Mouse (Mus musculus) hindbrain, postnatal 0 days (tissue): ENCODE results near the gene Nek1. TPM values are rescaled to one million over a fixed set of nuclear protein-coding genes. Genes with fewer than 3 reads are reported as not detected.

Experiments used
- ATAC-seq: fragments of 200-750 bp; cut with Nextera tagmentation; 2 replicates; pipeline ENCODE4 v1.8.0; 2017; ENCODE audit warnings: mild to moderate bottlenecking, moderate TSS enrichment, moderate library complexity
- DNase-seq: peaks from one replicate; pipeline ENCODE4 v3.0.0-alpha.2; 2015; ENCODE audit warnings: low spot score
- H3K27ac ChIP-seq: fragments of 300-500 bp; sonication (generic); 2 replicates; pipeline ENCODE4 v1.5.1; 2014; ENCODE audit warnings: mild to moderate bottlenecking
- H3K27me3 ChIP-seq: fragments of 300-500 bp; sonication (generic); 2 replicates; pipeline ENCODE4 v1.6.1; 2014; ENCODE audit warnings: low read length, mixed read lengths; ENCODE audit not compliant: insufficient read depth
- H3K36me3 ChIP-seq: fragments of 300-500 bp; sonication (generic); 2 replicates; pipeline ENCODE4 v1.6.1; 2014; ENCODE audit warnings: low read length, mixed read lengths; ENCODE audit not compliant: insufficient read depth
- H3K4me1 ChIP-seq: fragments of 300-500 bp; sonication (generic); 2 replicates; pipeline ENCODE4 v1.6.1; 2014; ENCODE audit warnings: antibody characterized with exemption, low read length, mixed read lengths; ENCODE audit not compliant: insufficient read depth
- H3K4me2 ChIP-seq: fragments of 300-500 bp; sonication (generic); 2 replicates; pipeline ENCODE4 v1.6.1; 2014; ENCODE audit warnings: low read depth, mild to moderate bottlenecking, low read length, moderate library complexity, mixed read lengths
- H3K4me3 ChIP-seq: fragments of 300-500 bp; sonication (generic); 2 replicates; pipeline ENCODE4 v1.5.1; 2014; ENCODE audit warnings: low read length
- H3K9ac ChIP-seq: fragments of 300-500 bp; sonication (generic); replicated peaks from 2 replicates; pipeline ENCODE4 v1.6.1; 2014; ENCODE audit warnings: mild to moderate bottlenecking, low read length, moderate library complexity, mixed read lengths
- H3K9me3 ChIP-seq: fragments of 300-500 bp; sonication (generic); 2 replicates; pipeline ENCODE4 v1.6.1; 2016; ENCODE audit warnings: low read length, mixed read lengths
- CTCF ChIP-seq: IDR thresholded peaks from 2 replicates; pipeline ENCODE4 v1.5.1; 2016; ENCODE audit warnings: antibody characterized with exemption, control low read depth, low read depth
- WGBS: fragments of 180-500 bp; shearing (Covaris S2); extraction: QIAGEN DNeasy Blood & Tissue Kit; methylation state at CpG from one replicate; pipeline ENCODE4 v1.1.7; 2014; 5-methylcytosine and 5-hydroxymethylcytosine counted together
- polyA plus RNA-seq: library from polyadenylated mRNA; unstranded; fragments of >200 nt; fragmentation: Nextera tagmentation; extraction: Ambion mirVana; gene quantifications from 2 replicates; pipeline ENCODE4 v1.2.1, GENCODE M21; 2015
- total RNA-seq: library from RNA; depleted of rRNA; stranded (reverse); fragments of >200 nt; gene quantifications from 2 replicates; pipeline ENCODE4 v1.2.3, GENCODE M21; 2014

Nek1 gene
- total and polyA plus RNA-seq, 2 experiments from 2014 or later = 19.0 to 21.9 TPM

- DNase-seq (no peak), ATAC-seq (no peak)
- no peak overlapping the region for H3K4me2 ChIP-seq
- TF ChIP-seq CTCF = no peak
- no peak overlapping the region for H3K27ac ChIP-seq
- H3K9me3 ChIP-seq = no peaks in the 10 kb centered on the region
- no peaks in the 10 kb centered on the region for H3K36me3 ChIP-seq
- no peaks in the 10 kb centered on the region for H3K4me1 ChIP-seq
- H3K4me3 ChIP-seq = no peak overlapping the region
- 62% methylated on average over 6 of the region's 6 CpGs for WGBS
- H3K9ac ChIP-seq = no peak overlapping the region
- no peaks in the 10 kb centered on the region for H3K27me3 ChIP-seq
Measured at GRCm38 (mm10) chr8:61141869-61142268, 148.9 kb downstream of the Nek1 start.

GRCm38 (mm10) chr8:61142302-61142701 lies 149.3 kb downstream of the Nek1 start:
- DNase-seq = no peak
- Histone ChIP-seq H3K9ac (no peak overlapping the region), H3K36me3 (no peaks in the 10 kb centered on the region), H3K4me3 (no peak overlapping the region), H3K9me3 (no peaks in the 10 kb centered on the region), H3K4me2 (no peak overlapping the region), H3K27me3 (no peaks in the 10 kb centered on the region), H3K27ac (no peak overlapping the region), H3K4me1 (no peaks in the 10 kb centered on the region)
- TF ChIP-seq CTCF = no peak
- 34% methylated on average over 3 of the region's 3 CpGs for WGBS
- no peak for ATAC-seq

- no peaks in the 10 kb centered on the region for H3K9me3 ChIP-seq
- no peak for DNase-seq
Measured at GRCm38 (mm10) chr8:61142845-61143244, 149.8 kb downstream of the Nek1 start.

GRCm38 (mm10) chr8:61148728-61149127 lies 155.7 kb downstream of the Nek1 start:
- no peak overlapping the region for H3K9ac ChIP-seq
- H3K4me3 ChIP-seq = no peak overlapping the region
- no peak for TF ChIP-seq CTCF
- H3K27me3 ChIP-seq = no peaks in the 10 kb centered on the region
- H3K4me1 ChIP-seq = no peaks in the 10 kb centered on the region
- DNase-seq (peak; percentile 68), ATAC-seq (peak; percentile 63; the same call in 1 of the 2 replicates)
- 40% methylated on average over 5 of the region's 5 CpGs for WGBS
- H3K9me3 ChIP-seq = no peaks in the 10 kb centered on the region
- no peak overlapping the region for H3K27ac ChIP-seq
- no peak overlapping the region for H3K4me2 ChIP-seq
- no peaks in the 10 kb centered on the region for H3K36me3 ChIP-seq

More at GRCm38 (mm10) chr8:61142845-61143244, 149.8 kb downstream of the Nek1 start:
- no peak for ATAC-seq
- Histone ChIP-seq H3K9ac (no peak overlapping the region), H3K4me1 (no peaks in the 10 kb centered on the region), H3K4me3 (no peak overlapping the region), H3K27me3 (no peaks in the 10 kb centered on the region), H3K36me3 (no peaks in the 10 kb centered on the region), H3K4me2 (no peak overlapping the region), H3K27ac (no peak overlapping the region)
- TF ChIP-seq CTCF = no peak

GRCm38 (mm10) chr8:61150596-61150995 lies 157.6 kb downstream of the Nek1 start:
- no peaks in the 10 kb centered on the region for H3K36me3 ChIP-seq
- no peak overlapping the region for H3K27ac ChIP-seq
- H3K9ac ChIP-seq = no peak overlapping the region
- H3K4me3 ChIP-seq = no peak overlapping the region
- ATAC-seq (no peak), DNase-seq (peak; percentile 13)
- H3K4me1 ChIP-seq = no peaks in the 10 kb centered on the region
- TF ChIP-seq CTCF = no peak
- no peak overlapping the region for H3K4me2 ChIP-seq
- 59% methylated on average over 4 of the region's 4 CpGs for WGBS
- no peaks in the 10 kb centered on the region for H3K27me3 ChIP-seq
- H3K9me3 ChIP-seq = no peaks in the 10 kb centered on the region

GRCm38 (mm10) chr8:61156406-61156805 lies 163.4 kb downstream of the Nek1 start:
- Histone ChIP-seq H3K4me2 (no peak overlapping the region), H3K36me3 (no peaks in the 10 kb centered on the region), H3K27ac (no peak overlapping the region), H3K9me3 (no peaks in the 10 kb centered on the region), H3K4me1 (no peaks in the 10 kb centered on the region), H3K9ac (no peak overlapping the region), H3K4me3 (no peak overlapping the region), H3K27me3 (no peaks in the 10 kb centered on the region)
- 48% methylated on average over 1 of the region's 1 CpGs for WGBS
- no peak for TF ChIP-seq CTCF
- ATAC-seq (no peak), DNase-seq (no peak)

- Histone ChIP-seq H3K27ac (no peak overlapping the region), H3K9me3 (no peaks in the 10 kb centered on the region), H3K36me3 (no peaks in the 10 kb centered on the region), H3K4me3 (no peak overlapping the region), H3K27me3 (no peaks in the 10 kb centered on the region), H3K9ac (no peak overlapping the region), H3K4me2 (no peak overlapping the region), H3K4me1 (no peaks in the 10 kb centered on the region)
- DNase-seq (no peak), ATAC-seq (no peak)
- WGBS = 79% methylated on average over 3 of the region's 3 CpGs
- TF ChIP-seq CTCF = no peak
Measured at GRCm38 (mm10) chr8:61158540-61158939, 165.5 kb downstream of the Nek1 start.
